Mouse (Mus musculus) cerebellum, adult 18-20 months (tissue): Measurements from ENCODE around the gene 1700021F05Rik.
"Not testable (repeated sequence)": the region's sequence is repeated elsewhere in the genome, so short reads cannot be mapped to it uniquely, and the experiment has no call there.

Experiments
- DNase-seq, 2 experiments: peaks; one replicate each; pipeline ENCODE4 v3.0.0; 2021

The 1700021F05Rik gene

DNA sequence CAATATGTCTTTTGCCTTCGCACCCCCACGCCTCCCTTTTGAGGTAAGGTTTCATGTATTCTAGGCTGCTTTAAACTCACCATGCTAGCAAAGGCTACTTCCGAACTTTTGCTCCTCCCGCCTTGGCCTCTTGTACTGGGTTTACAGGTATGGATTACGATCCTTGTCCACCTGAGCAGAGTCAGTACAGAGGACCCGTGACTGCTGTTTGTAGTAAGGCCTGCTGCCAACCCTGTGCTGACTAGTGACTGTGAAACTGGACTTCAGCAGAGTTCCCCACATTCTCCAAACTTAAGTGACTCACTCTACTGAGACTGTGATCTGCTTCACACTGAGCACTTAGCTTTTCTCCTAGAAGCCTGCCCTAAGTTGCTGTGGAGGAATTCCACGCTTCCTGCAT lies 3.1 kb downstream of the 1700021F05Rik start:
- DNase-seq: no peak

DNA sequence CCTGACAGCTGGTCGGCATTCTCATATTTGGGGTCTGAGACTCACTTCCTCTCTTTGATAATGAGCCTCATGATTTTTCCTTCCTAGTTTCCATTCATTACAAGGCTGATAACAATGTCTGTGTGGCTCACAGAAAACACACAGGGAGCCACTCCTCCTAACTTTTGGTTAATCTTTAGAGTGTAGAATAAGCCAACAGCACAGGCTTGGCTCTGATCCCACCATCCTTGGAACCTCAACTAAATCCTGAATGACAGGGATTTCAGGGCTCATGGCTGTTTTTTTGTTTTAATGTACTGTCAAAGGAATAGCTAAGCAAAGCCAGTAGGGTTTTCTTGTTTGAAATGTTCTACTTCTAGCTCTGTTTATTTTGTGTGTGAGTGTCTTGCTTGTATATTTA lies 6.4 kb downstream of the 1700021F05Rik start:
- DNase-seq: no peak

- no peak for DNase-seq
Measured at GRCm38 (mm10) chr10:43527283-43528269, 13.2 kb downstream of the 1700021F05Rik start.

- not testable (repeated sequence) for DNase-seq
Measured at GRCm38 (mm10) chr10:43523931-43524330, 16.9 kb downstream of the 1700021F05Rik start, which contains the start of gene Gm9803. TSS of gene Gm9803 (plus strand) at chr10:43524084.

GRCm38 (mm10) chr10:43519977-43520376 lies 20.8 kb downstream of the 1700021F05Rik start:
- no peak for DNase-seq

- no peak for DNase-seq
Measured at GRCm38 (mm10) chr10:43518368-43518767, 22.4 kb downstream of the 1700021F05Rik start.

- DNase-seq: no peak
Measured at GRCm38 (mm10) chr10:43517836-43518235, 23.0 kb downstream of the 1700021F05Rik start.

DNA sequence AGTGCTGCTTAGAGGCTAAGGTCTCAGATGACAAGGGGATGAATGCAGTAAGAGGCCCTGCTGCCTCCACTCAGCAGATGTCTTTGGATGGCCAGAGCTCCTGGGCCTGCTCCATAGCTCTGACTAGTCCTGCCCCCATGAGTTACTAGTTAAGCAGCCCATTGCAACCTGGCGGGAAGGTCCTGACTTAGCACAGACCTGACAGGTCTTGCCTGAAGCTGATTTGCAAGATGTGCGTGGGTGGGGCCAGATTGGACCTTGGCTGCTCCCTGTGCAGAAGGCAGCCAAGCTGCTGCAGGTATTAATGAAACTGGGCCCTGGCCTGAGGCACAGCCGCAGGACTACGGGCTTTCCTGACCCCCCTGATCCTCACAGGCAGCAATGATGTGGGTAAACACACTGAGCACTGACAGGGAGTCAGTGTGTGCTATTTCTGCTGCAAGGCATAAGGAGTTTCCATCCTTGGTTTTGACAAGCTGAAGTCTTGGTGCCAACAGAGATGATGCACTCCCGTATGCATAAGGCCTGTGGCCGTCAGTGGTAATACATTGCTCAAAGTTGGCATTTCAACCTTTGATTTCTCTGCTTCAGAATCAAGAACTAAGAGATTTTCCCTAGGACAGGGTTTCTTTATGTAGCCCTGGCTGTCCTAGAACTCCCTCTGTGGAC lies 23.7 kb downstream of the 1700021F05Rik start:
- DNase-seq: no peak

DNA sequence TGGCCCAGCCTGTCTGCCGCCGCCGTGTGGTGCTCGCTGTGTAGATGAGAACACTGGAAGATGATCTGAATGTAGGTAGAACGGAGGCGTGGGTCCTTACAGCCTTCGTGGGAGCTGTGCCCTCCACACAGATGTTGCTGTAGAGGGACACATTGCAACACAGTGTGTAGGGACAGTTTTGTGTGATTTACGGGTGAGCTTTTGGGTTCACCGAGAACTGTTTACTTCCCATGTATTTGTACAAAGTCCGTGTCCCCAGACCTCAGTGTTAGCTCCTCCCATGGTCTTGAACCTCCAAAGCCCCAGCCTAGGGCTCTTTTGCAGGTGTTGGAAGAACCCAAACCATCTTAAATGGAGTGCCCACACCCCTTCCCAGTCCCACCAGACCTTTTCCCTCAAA lies 27.8 kb downstream of the 1700021F05Rik start:
- DNase-seq: no peak

DNA sequence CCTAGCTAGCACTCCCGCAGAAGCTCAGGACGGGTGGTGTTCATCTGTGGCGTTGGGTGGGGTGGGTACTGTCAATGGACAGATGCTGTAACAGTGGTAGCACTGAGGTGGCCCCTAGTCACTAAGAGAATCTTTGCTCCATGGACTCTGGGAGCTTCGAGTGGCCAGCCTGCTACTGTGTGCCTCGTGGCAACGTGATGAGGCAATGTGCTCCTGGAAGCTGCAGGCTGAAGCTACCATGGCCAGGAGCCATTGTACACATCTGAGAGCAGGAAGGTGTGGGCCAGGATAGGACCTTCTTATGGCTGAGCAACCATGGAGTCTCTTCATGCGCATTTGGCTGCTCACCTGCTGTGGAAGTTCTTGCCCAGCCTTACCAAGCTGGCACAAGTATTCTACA lies 31.6 kb downstream of the 1700021F05Rik start:
- no peak for DNase-seq

DNA sequence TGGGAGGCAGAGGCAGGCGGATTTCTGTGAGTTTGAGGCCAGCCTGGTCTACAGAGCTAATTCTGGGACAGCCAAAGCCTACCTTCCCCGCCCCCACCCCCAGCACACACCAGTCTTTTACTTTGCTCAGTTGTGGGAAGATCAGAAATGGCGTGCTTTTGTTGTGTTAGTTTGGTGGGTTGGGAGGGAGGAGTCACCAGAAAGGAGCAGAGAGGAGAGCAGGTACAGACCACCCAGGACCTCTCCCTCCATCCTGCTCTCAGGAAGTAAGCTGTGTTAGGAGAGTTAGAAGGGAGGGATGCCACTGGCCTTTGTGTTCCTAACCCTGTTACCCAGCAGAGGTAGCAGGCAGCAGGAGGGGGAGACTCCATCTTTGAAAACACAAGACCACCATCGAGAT lies 33.7 kb downstream of the 1700021F05Rik start:
- no peak for DNase-seq

DNA sequence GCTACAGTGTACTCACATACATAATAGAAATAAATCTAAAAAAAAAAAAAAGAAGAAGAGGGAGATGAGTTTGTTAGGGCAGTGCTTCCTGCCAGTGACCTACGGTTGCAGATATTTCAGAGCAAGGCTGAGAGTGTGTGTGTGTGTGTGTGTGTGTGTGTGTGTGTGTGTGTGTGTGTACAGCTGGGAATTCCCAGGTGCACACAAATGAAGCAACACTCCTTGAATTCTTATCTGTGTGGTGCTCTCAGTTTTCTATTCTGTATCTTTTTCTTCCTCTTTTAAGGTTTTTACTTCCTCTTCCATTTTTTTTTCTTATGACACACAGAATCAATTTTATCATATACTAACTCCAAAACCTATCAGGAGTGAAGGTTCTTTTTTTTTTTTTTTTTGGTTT lies 36.5 kb downstream of the 1700021F05Rik start:
- no peak for DNase-seq

GRCm38 (mm10) chr10:43502599-43502998 lies 38.2 kb downstream of the 1700021F05Rik start:
- peak; percentile 42 to 59 for DNase-seq

GRCm38 (mm10) chr10:43490846-43491245 lies 49.9 kb downstream of the 1700021F05Rik start:
- no peak for DNase-seq

DNA sequence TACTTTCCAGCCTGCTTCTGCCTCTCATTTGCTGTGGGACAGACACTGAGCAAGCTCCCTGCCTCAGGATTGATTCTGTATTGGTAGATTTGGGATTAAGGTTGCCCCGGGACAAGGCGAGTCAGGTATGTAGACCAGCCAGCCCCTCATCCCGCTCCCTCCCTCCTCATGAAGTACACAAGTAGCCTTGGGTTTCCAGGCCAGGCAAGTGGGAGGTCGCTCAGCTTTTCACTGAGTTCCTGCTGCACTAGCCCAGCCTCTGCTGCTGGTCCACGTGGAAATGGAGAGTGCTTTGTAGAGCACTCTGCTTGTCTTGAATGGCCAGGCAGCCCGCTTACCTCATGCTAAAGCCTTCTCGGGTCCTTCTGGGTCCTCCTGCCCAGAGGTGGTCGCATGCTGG lies 50.8 kb downstream of the 1700021F05Rik start:
- DNase-seq: no peak

DNA sequence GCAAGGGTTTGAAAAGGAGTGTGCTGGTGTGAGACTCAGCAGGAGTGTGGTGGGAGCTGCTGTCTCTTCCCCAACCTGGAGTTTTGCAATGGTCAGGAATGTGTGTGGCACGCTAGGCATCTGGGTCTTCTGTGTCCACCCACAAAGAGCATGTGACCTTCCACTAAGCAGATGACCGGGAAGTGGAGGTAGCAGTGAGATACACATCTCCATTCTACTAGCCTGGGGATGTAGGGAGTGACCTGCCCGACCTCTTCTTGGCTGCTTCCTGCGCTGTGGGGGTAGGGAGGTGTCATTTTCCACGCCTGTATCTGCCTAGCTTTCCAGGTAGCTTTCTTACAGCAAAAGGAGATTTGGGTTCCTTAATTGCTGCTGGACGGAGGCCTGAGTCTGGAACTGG lies 51.2 kb downstream of the 1700021F05Rik start:
- no peak for DNase-seq

GRCm38 (mm10) chr10:43489139-43489538 lies 51.7 kb downstream of the 1700021F05Rik start:
- no peak for DNase-seq

- DNase-seq: no peak
Measured at GRCm38 (mm10) chr10:43488258-43488657, 52.5 kb downstream of the 1700021F05Rik start.

DNA sequence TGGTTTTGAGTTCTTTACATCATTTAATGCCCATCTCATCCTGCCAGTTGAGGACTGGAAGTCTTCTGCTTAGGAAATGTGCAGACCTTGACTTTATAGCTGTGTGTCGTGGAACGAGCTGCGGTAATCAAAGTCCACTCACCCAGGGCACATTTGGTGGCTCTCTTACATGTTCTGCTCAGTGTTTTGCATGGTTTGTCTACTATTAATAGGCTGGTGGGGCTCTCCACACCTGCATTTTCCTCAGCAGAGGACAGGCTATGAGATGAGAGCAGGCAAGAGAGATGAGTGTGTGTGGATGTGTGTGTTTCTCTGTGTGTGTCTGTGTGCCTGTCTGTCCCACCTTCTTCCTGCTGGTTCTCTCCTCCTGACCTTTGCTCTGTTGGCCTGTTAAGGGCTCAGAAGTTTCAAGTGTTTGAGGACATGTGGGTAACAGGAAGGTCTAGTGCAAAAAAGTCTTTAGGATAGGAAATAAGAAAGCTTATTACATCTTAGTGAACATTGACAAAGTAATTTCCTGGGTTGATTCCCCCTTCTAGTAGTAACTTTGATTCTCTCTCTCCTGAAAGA lies 53.3 kb downstream of the 1700021F05Rik start:
- no peak for DNase-seq

- DNase-seq: no peak
Measured at GRCm38 (mm10) chr10:43485751-43486268, 55.0 kb downstream of the 1700021F05Rik start.

DNA sequence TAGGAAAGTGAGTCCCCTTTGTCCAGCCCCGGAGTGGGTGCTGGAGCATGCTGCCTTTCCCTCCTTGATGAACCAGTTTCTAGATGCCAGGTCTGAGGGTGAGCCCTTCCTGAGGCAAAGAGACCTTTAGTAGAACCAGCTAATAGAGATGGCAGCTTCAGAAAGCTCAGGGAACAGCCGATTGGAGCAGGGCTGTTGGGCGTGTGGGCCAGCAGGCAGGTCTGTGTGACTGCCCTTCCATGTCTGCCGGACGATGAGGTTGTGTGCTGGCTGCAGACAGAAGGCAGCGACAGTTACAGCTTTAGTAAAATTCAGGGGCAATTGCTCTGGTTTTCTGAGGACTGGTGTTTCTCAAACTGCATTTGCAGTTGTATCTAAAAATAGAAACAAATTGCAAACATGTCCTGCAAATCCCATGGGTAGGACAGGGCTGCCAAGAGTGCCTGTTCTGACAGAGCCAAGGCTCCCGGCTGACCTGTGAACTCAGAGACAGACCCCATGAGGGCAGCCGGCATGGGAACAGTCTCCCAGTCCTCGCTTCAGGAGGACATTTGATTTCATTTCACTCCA lies 57.3 kb downstream of the 1700021F05Rik start:
- DNase-seq: no peak

- DNase-seq: no peak
Measured at GRCm38 (mm10) chr10:43482021-43482420, 58.8 kb downstream of the 1700021F05Rik start.

DNA sequence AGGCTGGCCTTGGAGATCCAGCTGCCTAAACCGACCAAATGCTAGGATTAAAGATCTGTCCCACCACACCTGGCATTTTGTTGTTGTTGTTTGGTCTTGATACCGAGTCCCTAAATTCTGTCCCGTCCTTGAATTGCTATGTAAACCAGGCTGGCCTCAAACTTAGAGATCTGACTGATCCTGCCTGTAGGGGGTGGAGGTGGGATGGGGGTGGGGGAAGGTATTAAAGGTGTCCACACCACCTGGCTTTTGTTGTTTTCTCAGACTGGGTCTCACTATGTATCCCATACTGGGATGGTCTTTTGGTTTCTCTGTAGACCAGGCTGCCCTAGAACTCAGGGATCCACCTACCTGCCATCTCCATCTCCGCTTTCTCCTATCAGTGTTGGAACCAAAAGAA lies 59.6 kb downstream of the 1700021F05Rik start:
- no peak for DNase-seq
